Mouse (Mus musculus) spleen, adult 2 months (tissue): Measurements from ENCODE around the gene Hcst.

ENCODE experiments used
- CTCF ChIP-seq: fragments of 200-500 bp; IDR thresholded peaks from 2 replicates; pipeline ENCODE4 v1.5.1; 2011; ENCODE audit warnings: mild to moderate bottlenecking, inconsistent platforms; ENCODE audit not compliant: insufficient read depth, insufficient read length, insufficient replicate concordance; ENCODE audit errors: extremely low read depth
- POLR2A ChIP-seq: fragments of 200-500 bp; IDR thresholded peaks from 2 replicates; pipeline ENCODE4 v1.6.1; 2011; ENCODE audit warnings: low read depth, low read length, inconsistent platforms

GRCm38 (mm10) chr7:30459484-30459883 is 39.8 kb upstream of the Hcst start:
- TF ChIP-seq CTCF (no peak), POLR2A (no peak)
